Mouse (Mus musculus): Measurements from ENCODE around the gene Apbb2. TPM values are rescaled to one million over a fixed set of nuclear protein-coding genes. Genes with fewer than 3 reads are reported as not detected.

Gene Apbb2
- polyA plus RNA-seq, 1 experiment from 2014 or later = 38.0 TPM

- DNase-seq (ENCODE audit: low read depth, low spot score) (no peak), ATAC-seq (no peak)
- TF ChIP-seq CTCF (IDR thresholded peaks at IDR 0.05) = no peak
- H3K27me3 ChIP-seq = no peaks in the 10 kb centered on the region
- in situ Hi-C loops (cut with MboI; ENCODE audit: low pct_unique_long_range_greater_than_20kb) = no loop called here
- POLR2A ChIA-PET = no interaction called here
- CTCF ChIA-PET = no interaction called here
Observed at GRCm38 (mm10) chr5:66415700-66416543, 202.7 kb downstream of the Apbb2 start.

- TF ChIP-seq CTCF (IDR thresholded peaks at IDR 0.05) = no peak
- in situ Hi-C loops (cut with MboI; ENCODE audit: low pct_unique_long_range_greater_than_20kb) = no loop called here
- H3K27me3 ChIP-seq = no peaks in the 10 kb centered on the region
- no peak for DNase-seq (ENCODE audit: low read depth, low spot score)
- ChIA-PET POLR2A (no interaction called here), CTCF (no interaction called here)
- ATAC-seq = no peak
Observed at GRCm38 (mm10) chr5:66415033-66415697, 203.4 kb downstream of the Apbb2 start.

- DNase-seq (ENCODE audit: low read depth, low spot score) (no peak), ATAC-seq (no peak)
- in situ Hi-C loops (cut with MboI; ENCODE audit: low pct_unique_long_range_greater_than_20kb) = no loop called here
- CTCF ChIA-PET = interaction anchor here (1.0 kb wide), 1 partner anchor 9 kb away, joined by 5 read pairs; no protein-coding TSS in a partner anchor
- POLR2A ChIA-PET = interaction anchor here (0.6 kb wide), 1 partner anchor 303 kb away, joined by 4 read pairs; no protein-coding TSS in a partner anchor
- no peak for TF ChIP-seq CTCF (IDR thresholded peaks at IDR 0.05)
- H3K27me3 ChIP-seq = no peaks in the 10 kb centered on the region
Observed at GRCm38 (mm10) chr5:66413402-66413801, 205.2 kb downstream of the Apbb2 start.

- DNase-seq (ENCODE audit: low read depth, low spot score) (no peak), ATAC-seq (no peak)
- TF ChIP-seq CTCF (IDR thresholded peaks at IDR 0.05) = no peak
- H3K27me3 ChIP-seq = no peaks in the 10 kb centered on the region
- POLR2A ChIA-PET = no interaction called here
- CTCF ChIA-PET = interaction anchor here (1.0 kb wide), 1 partner anchor 9 kb away, joined by 5 read pairs; no protein-coding TSS in a partner anchor
- in situ Hi-C loops (cut with MboI; ENCODE audit: low pct_unique_long_range_greater_than_20kb) = no loop called here
Observed at GRCm38 (mm10) chr5:66412821-66413220, 205.8 kb downstream of the Apbb2 start.

GRCm38 (mm10) chr5:66408546-66408945 is 210.0 kb downstream of the Apbb2 start:
- ChIA-PET POLR2A (interaction anchor here (0.8 kb wide), 1 partner anchor 21 kb away, joined by 3 read pairs; no protein-coding TSS in a partner anchor), CTCF (interaction anchor here (0.7 to 1.7 kb wide), 2 partner anchors 14 to 15 kb away, joined by 3 to 5 read pairs; no protein-coding TSS in a partner anchor)
- no peaks in the 10 kb centered on the region for H3K27me3 ChIP-seq
- no peak for TF ChIP-seq CTCF (IDR thresholded peaks at IDR 0.05)
- ATAC-seq = no peak
- no peak for DNase-seq (ENCODE audit: low read depth, low spot score)
- in situ Hi-C loops (cut with MboI; ENCODE audit: low pct_unique_long_range_greater_than_20kb) = no loop called here

- CTCF ChIA-PET = interaction anchor here (0.7 to 1.7 kb wide), 2 partner anchors 14 to 15 kb away, joined by 3 to 5 read pairs; no protein-coding TSS in a partner anchor
- ATAC-seq (no peak), DNase-seq (ENCODE audit: low read depth, low spot score) (no peak)
- TF ChIP-seq CTCF (IDR thresholded peaks at IDR 0.05) = no peak
- in situ Hi-C loops (cut with MboI; ENCODE audit: low pct_unique_long_range_greater_than_20kb) = no loop called here
- POLR2A ChIA-PET = interaction anchor here (0.7 kb wide), 1 partner anchor 518 kb away, joined by 3 read pairs; no protein-coding TSS in a partner anchor
- H3K27me3 ChIP-seq = no peaks in the 10 kb centered on the region
Observed at GRCm38 (mm10) chr5:66407948-66408347, 210.6 kb downstream of the Apbb2 start.

GRCm38 (mm10) chr5:66406431-66406830 is 212.2 kb downstream of the Apbb2 start:
- ATAC-seq = no peak
- in situ Hi-C loops (cut with MboI; ENCODE audit: low pct_unique_long_range_greater_than_20kb) = no loop called here

GRCm38 (mm10) chr5:66405731-66406399 is 212.7 kb downstream of the Apbb2 start:
- H3K27me3 ChIP-seq = no peaks in the 10 kb centered on the region
- TF ChIP-seq CTCF (IDR thresholded peaks at IDR 0.05) = no peak
- in situ Hi-C loops (cut with MboI; ENCODE audit: low pct_unique_long_range_greater_than_20kb) = no loop called here
- ATAC-seq (peak; percentile 98), DNase-seq (ENCODE audit: low read depth, low spot score) (peak; percentile 89)
- CTCF ChIA-PET = no interaction called here
- POLR2A ChIA-PET = no interaction called here

More at GRCm38 (mm10) chr5:66406431-66406830, 212.2 kb downstream of the Apbb2 start:
- CTCF ChIA-PET = interaction anchor here (0.6 to 1.1 kb wide), 2 partner anchors 8 to 256 kb away, joined by 3 read pairs; no protein-coding TSS in a partner anchor
- no peak for DNase-seq (ENCODE audit: low read depth, low spot score)
- H3K27me3 ChIP-seq = no peaks in the 10 kb centered on the region
- POLR2A ChIA-PET = no interaction called here
- TF ChIP-seq CTCF (IDR thresholded peaks at IDR 0.05) = no peak

GRCm38 (mm10) chr5:66405305-66405704 is 213.3 kb downstream of the Apbb2 start:
- ATAC-seq (no peak), DNase-seq (ENCODE audit: low read depth, low spot score) (no peak)
- H3K27me3 ChIP-seq = no peaks in the 10 kb centered on the region
- in situ Hi-C loops (cut with MboI; ENCODE audit: low pct_unique_long_range_greater_than_20kb) = no loop called here
- CTCF ChIA-PET = no interaction called here
- no peak for TF ChIP-seq CTCF (IDR thresholded peaks at IDR 0.05)
- POLR2A ChIA-PET = no interaction called here

GRCm38 (mm10) chr5:66400563-66400962 is 218.0 kb downstream of the Apbb2 start:
- POLR2A ChIA-PET = no interaction called here
- CTCF ChIA-PET = interaction anchor here (1.0 to 1.5 kb wide), 2 partner anchors 23 to 218 kb away, joined by 3 to 4 read pairs; partner anchors contain the start of gene Apbb2
- DNase-seq (ENCODE audit: low read depth, low spot score) = no peak
- no peak for TF ChIP-seq CTCF (IDR thresholded peaks at IDR 0.05)
- ATAC-seq = no peak
- in situ Hi-C loops (cut with MboI; ENCODE audit: low pct_unique_long_range_greater_than_20kb) = no loop called here
- H3K27me3 ChIP-seq = no peaks in the 10 kb centered on the region
